Mouse (Mus musculus) kidney, adult 2 months (tissue): Measurements from ENCODE around the gene Zfp982. TPM values are rescaled to one million over a fixed set of nuclear protein-coding genes. Genes with fewer than 3 reads are reported as not detected.
"Not testable (repeated sequence)": the region's sequence is repeated elsewhere in the genome, so short reads cannot be mapped to it uniquely, and the experiment has no call there.

Experiments
- DNase-seq: peaks from one replicate; pipeline ENCODE4 v3.0.0; 2021
- H3K27ac ChIP-seq: fragments of 200-500 bp; 2 replicates; pipeline ENCODE4 v1.5.1; 2012; ENCODE audit warnings: low read depth, low read length, control low read depth, inconsistent platforms; ENCODE audit not compliant: insufficient read depth
- H3K27me3 ChIP-seq: fragments of 200-500 bp; replicated peaks from 2 replicates; pipeline ENCODE4 v1.6.1; 2012; ENCODE audit warnings: mild to moderate bottlenecking, moderate library complexity, low read length, inconsistent platforms; ENCODE audit not compliant: control insufficient read depth, insufficient read depth
- H3K36me3 ChIP-seq: fragments of 200-500 bp; 2 replicates; pipeline ENCODE4 v1.6.1; 2012; ENCODE audit warnings: mild to moderate bottlenecking, moderate library complexity, low read length, inconsistent platforms; ENCODE audit not compliant: control insufficient read depth, insufficient read depth
- H3K4me1 ChIP-seq: fragments of 200-500 bp; 2 replicates; pipeline ENCODE4 v1.6.1; 2011; ENCODE audit warnings: low read length; ENCODE audit not compliant: control insufficient read depth, insufficient read depth
- H3K4me3 ChIP-seq: fragments of 200-500 bp; 2 replicates; pipeline ENCODE4 v1.5.1; 2011; ENCODE audit warnings: mild to moderate bottlenecking, low read depth, low read length, control low read depth; ENCODE audit not compliant: insufficient read depth
- CTCF ChIP-seq: fragments of 200-500 bp; conservative IDR thresholded peaks from 2 replicates; pipeline ENCODE4 v1.5.1; 2011; ENCODE audit warnings: low read depth, mild to moderate bottlenecking, control low read depth, low read length, moderate library complexity, mixed read lengths; ENCODE audit not compliant: insufficient read depth, insufficient read length
- POLR2A ChIP-seq: fragments of 200-500 bp; IDR thresholded peaks from one replicate; pipeline ENCODE4 v1.6.1; 2011; ENCODE audit warnings: low read depth, low read length, control low read depth
- WGBS: fragments of 180-500 bp; shearing (Covaris S2); methylation state at CpG from one replicate; pipeline ENCODE4 v1.1.7; 2018; 5-methylcytosine and 5-hydroxymethylcytosine counted together
- polyA plus RNA-seq: library from polyadenylated mRNA; depleted of rRNA; stranded (reverse); fragments of >200 nt; gene quantifications from 2 replicates; pipeline ENCODE4 v1.2.3, GENCODE M21; 2012; rRNA removed

The Zfp982 gene
- polyA plus RNA-seq, 1 experiment: 0.16 TPM

GRCm38 (mm10) chr4:147541105-147541504 is 48.9 kb downstream of the Zfp982 start:
- DNase-seq: no peak
- H3K4me3 ChIP-seq: no peak overlapping the region
- no peak for TF ChIP-seq CTCF
- TF ChIP-seq POLR2A: no peak
- no peaks in the 10 kb centered on the region; the same call in 1 of the 2 replicates for H3K36me3 ChIP-seq
- H3K4me1 ChIP-seq: no peaks in the 10 kb centered on the region
- no peaks in the 10 kb centered on the region for H3K27me3 ChIP-seq
- H3K27ac ChIP-seq: no peak overlapping the region

GRCm38 (mm10) chr4:147553071-147553470 is 60.9 kb downstream of the Zfp982 start, which contains the start of gene Zfp985:
Zfp985 (plus strand) TSS chr4:147553277.
- DNase-seq, H3K27ac ChIP-seq, H3K4me3 ChIP-seq, H3K4me1 ChIP-seq, H3K36me3 ChIP-seq, H3K27me3 ChIP-seq: not testable (repeated sequence)
- 68% methylated on average over 5 of the region's 5 CpGs for WGBS

GRCm38 (mm10) chr4:147554361-147554760 is 62.1 kb downstream of the Zfp982 start:
- not testable (repeated sequence) for H3K27me3 ChIP-seq, H3K4me3 ChIP-seq, H3K4me1 ChIP-seq, H3K27ac ChIP-seq, H3K36me3 ChIP-seq, DNase-seq
- 72% methylated on average over 2 of the region's 2 CpGs for WGBS

GRCm38 (mm10) chr4:147556921-147557320 is 64.7 kb downstream of the Zfp982 start:
- WGBS: 30% methylated on average over 1 of the region's 1 CpGs
- H3K4me3 ChIP-seq, H3K4me1 ChIP-seq, H3K36me3 ChIP-seq, H3K27ac ChIP-seq, DNase-seq, H3K27me3 ChIP-seq: not testable (repeated sequence)

- not testable (repeated sequence) for H3K36me3 ChIP-seq, H3K27ac ChIP-seq, H3K4me3 ChIP-seq, H3K27me3 ChIP-seq, DNase-seq, H3K4me1 ChIP-seq
Measured at GRCm38 (mm10) chr4:147558011-147558410, 65.8 kb downstream of the Zfp982 start.

- not testable (repeated sequence) for H3K4me3 ChIP-seq, H3K27ac ChIP-seq, H3K27me3 ChIP-seq, H3K4me1 ChIP-seq, H3K36me3 ChIP-seq
- 49% methylated on average over 1 of the region's 1 CpGs for WGBS
- peak; percentile 55 for DNase-seq
Measured at GRCm38 (mm10) chr4:147559096-147559495, 66.9 kb downstream of the Zfp982 start.

Other genes starting within 250 kb of the Zfp982 start
- gene Zfp988, start 186.7 kb upstream of the Zfp982 start, polyA plus RNA-seq: not detected in 2 replicates
- not detected in 2 replicates for gene Zfp978, start 131.1 kb upstream of the Zfp982 start, polyA plus RNA-seq
- gene Gm16503, start 47.8 kb downstream of the Zfp982 start, polyA plus RNA-seq: 0.02 TPM in 1 of 2 replicates, not detected in the other
- not detected in 2 replicates for gene Zfp985, start 60.9 kb downstream of the Zfp982 start, polyA plus RNA-seq
- gene Zfp979, start 150.1 kb downstream of the Zfp982 start, polyA plus RNA-seq: 0.08 and 0.31 TPM in 2 replicates
- not detected in 2 replicates for gene Zfp534, start 210.1 kb downstream of the Zfp982 start, polyA plus RNA-seq